Mouse (Mus musculus): ENCODE results near the gene Zfp511. TPM values are rescaled to one million over a fixed set of nuclear protein-coding genes. Genes with fewer than 3 reads are reported as not detected.

Gene Zfp511
- total RNA-seq (2023), result 39.9 TPM

DNA sequence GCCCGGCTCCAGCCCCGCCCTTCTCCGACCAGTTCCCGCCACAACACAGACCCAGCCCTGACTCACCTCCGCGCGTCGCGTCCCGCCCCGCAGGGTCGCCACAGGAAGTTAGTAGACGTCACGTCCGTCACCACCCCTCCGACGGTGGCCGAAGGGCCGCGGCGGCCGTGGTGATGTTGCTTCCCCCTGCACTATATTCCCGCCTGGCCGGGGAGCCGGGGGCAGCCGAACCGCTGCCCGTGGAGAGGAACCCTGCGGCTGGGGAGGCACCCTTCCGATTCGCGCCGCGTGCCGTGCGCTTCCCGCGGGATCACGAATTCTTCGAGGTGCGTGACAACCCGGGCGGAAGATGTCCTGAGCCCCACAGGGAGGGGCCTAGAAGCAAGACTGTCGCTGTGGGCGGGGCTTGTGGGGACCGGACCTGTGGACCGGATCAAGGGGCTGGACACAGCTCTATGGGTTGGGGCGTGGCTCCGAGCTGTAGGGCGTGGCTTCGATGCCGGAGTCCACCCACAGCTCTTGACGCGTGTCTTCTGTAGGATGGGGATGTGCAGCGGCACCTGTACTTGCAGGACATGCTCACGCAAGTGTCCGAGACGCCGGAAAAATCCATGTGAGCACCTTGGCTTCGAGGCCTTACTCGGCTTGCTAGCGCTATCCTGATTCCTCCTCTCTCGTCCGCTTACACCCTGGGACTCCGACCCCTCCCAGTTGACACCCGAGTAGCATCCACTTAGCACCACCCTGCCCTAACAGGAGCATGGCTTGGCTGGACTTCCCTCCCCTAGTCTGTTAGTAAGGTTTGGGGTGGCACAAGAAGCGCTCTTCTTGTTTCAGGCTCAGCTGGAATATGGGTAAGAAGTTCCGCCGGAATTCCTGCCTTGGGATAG is at the start of gene Zfp511, which contains the start of gene Tubgcp2:
Gene Zfp511 (plus strand): TSS at position 111 of the 890 bp plus-strand sequence.
Gene Tubgcp2 (minus strand): TSS at position 389 of the 890 bp plus-strand sequence.

GRCm38 (mm10) chr7:139992406-139992805 is 43.8 kb upstream of the Zfp511 start, which contains the start of gene Adam8:
Gene Adam8 (minus strand): TSS chr7:139992562.

DNA sequence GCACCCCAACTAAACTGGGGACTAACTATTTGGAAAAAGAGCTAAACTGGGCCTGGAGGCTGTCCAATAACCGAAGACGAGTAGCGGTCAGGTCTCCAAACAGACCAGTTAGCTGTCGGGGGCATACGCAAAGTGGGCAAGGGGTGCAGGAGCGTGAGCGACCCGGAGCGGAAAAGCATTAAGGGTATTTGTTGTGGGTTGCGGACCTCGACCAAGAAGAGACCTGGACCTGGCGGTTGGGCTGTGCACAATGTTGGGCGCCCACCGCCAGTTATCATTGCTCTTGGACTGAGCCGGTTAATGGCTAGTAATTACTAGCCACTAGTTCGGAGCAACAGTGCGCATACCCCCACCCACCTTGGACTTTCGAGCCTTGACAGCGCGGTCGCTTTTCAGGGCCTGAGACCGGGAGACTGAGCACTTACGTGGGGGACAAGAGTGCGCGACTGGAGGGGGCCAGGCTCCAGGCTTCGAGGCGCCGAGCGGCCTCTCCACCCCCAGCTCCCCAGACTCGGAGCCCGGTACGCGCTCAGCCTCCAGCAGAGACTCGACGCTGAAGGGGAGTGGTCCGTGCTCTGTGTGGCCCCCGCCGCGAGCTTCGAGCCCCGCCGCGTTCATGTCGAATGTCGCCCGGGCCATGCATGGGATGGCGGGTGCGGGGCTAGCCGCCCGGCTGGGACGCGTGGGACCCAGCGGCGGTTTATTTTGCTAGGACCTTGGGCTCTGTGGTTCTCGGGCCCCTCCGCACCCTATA is 12.3 kb downstream of the Zfp511 start, which contains the start of gene Msx3:
Gene Msx3 (minus strand): TSS at position 729 of the 754 bp plus-strand sequence.

DNA sequence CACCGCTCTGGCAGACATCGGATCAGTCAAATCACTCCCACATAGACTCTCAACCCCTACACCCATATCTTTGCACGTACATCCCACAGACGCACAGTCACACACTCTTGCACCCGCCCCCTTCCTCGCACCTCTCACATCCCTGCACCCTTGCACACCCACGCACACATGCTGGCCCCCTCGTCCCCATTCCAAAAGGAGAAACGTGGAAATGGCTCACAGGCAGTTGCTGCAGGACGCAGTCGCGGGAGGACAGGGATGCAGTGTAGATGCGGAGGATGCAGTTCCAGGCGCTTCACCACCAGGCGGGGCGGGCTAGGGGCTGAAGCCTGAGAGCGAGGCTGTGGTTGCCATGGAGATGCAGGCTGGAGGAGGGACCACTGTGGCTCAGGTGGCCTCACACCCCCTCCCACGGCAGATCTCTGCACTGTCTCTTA is 46.1 kb downstream of the Zfp511 start, which contains the start of gene Caly:
Gene Caly (minus strand): TSS at position 307 of the 437 bp plus-strand sequence.

Other genes with a start within 250 kb of the Zfp511 start
- gene Adgra1, start 202.2 kb upstream of the Zfp511 start, total RNA-seq (2023), result not detected
- gene Kndc1, start 141.7 kb upstream of the Zfp511 start, total RNA-seq (2023), result not detected
- gene Utf1, start 92.6 kb upstream of the Zfp511 start, total RNA-seq (2023), result 0.47 TPM
- not detected for gene 6430531B16Rik, start 57.6 kb upstream of the Zfp511 start, total RNA-seq (2023)
- gene Adam8, start 43.8 kb upstream of the Zfp511 start, total RNA-seq (2023), result 4.3 TPM
- gene Tubgcp2, start 278 bp downstream of the Zfp511 start, total RNA-seq (2023), result 38.8 TPM
- not detected for gene Msx3, start 12.7 kb downstream of the Zfp511 start, total RNA-seq (2023)
- gene Caly, start 46.2 kb downstream of the Zfp511 start, total RNA-seq (2023), result not detected
- not detected for gene Prap1, start 57.0 kb downstream of the Zfp511 start, total RNA-seq (2023)
- 11.0 TPM for gene Fuom, start 66.0 kb downstream of the Zfp511 start, total RNA-seq (2023)
- 5.1 TPM for gene Paox, start 79.4 kb downstream of the Zfp511 start, total RNA-seq (2023)
- gene Echs1, start 80.1 kb downstream of the Zfp511 start, total RNA-seq (2023), result 31.3 TPM
- 16.0 TPM for gene Mtg1, start 101.2 kb downstream of the Zfp511 start, total RNA-seq (2023)
- not detected for gene Sprn, start 118.5 kb downstream of the Zfp511 start, total RNA-seq (2023)
- not detected for gene Olfr522, start 128.4 kb downstream of the Zfp511 start, total RNA-seq (2023)
- not detected for gene Olfr523, start 136.8 kb downstream of the Zfp511 start, total RNA-seq (2023)
- gene Olfr524, start 169.6 kb downstream of the Zfp511 start, total RNA-seq (2023), result 0.12 TPM
- 0.47 TPM for gene Cd163l1, start 181.9 kb downstream of the Zfp511 start, total RNA-seq (2023)
- gene 5830411N06Rik, start 210.9 kb downstream of the Zfp511 start, total RNA-seq (2023), result 0.38 TPM